ENCODE assay signal across 19 mouse cellular contexts in genomic region chr10:32815210-32815883, GRCm38 (mm10).
"Had no signal": no experiment of that assay in that cellular context is flagged by ENCODE, and none has a peak within 500 bp of the region (broad histone marks: within the 10 kb centered on the region; RNA-seq: fewer than 3 reads in every experiment).

No protein-coding gene starts in this region.

- H3K4me2 ChIP-seq: lung, embryonic 14.5 days; midbrain, embryonic 12.5 days; neural tube, embryonic 13.5 days; neural tube, embryonic 15.5 days had no signal

- H3K4me3 ChIP-seq: megakaryocyte, embryonic 14.5 days; midbrain, embryonic 12.5 days; myocyte; neural tube, embryonic 13.5 days; neural tube, embryonic 15.5 days had no signal

- ATAC-seq: liver, postnatal 0 days; midbrain, embryonic 16.5 days had no signal

- H3K9me3 ChIP-seq: megakaryocyte, embryonic 14.5 days; midbrain, embryonic 12.5 days; neural tube, embryonic 13.5 days; neural tube, embryonic 15.5 days had no signal

- H3K27me3 ChIP-seq: megakaryocyte, embryonic 14.5 days; midbrain, embryonic 12.5 days; neural tube, embryonic 13.5 days; neural tube, embryonic 15.5 days had no signal

- DNase-seq: liver, postnatal 0 days; lung, embryonic 14.5 days; lung, postnatal 10 days; lung, postnatal 4 days; midbrain, embryonic 14.5 days; retina, postnatal 1 day; right cerebral cortex, adult 18-20 months; right cerebral cortex, postnatal 25 days; right cerebral cortex, postnatal 4 days; spleen, adult 18-20 months; thymus, adult 18-20 months; thymus, postnatal 14 days; thymus, postnatal 36 days had no signal

- H3K9ac ChIP-seq: liver, postnatal 0 days; lung, embryonic 14.5 days; midbrain, embryonic 12.5 days; neural tube, embryonic 13.5 days; neural tube, embryonic 15.5 days had no signal

- H3K4me1 ChIP-seq: megakaryocyte, embryonic 14.5 days; midbrain, embryonic 12.5 days; neural tube, embryonic 13.5 days; neural tube, embryonic 15.5 days had no signal

- H3K27ac ChIP-seq: midbrain, embryonic 12.5 days; neural tube, embryonic 13.5 days; neural tube, embryonic 15.5 days had no signal

- H3K36me3 ChIP-seq: midbrain, embryonic 12.5 days; neural tube, embryonic 13.5 days; neural tube, embryonic 15.5 days had no signal
